Mouse (Mus musculus) thymus, adult 2 months (tissue): ENCODE measurements around the gene Osbpl11. TPM values are rescaled to one million over a fixed set of nuclear protein-coding genes. Genes with fewer than 3 reads are reported as not detected.

Experiments used
- DNase-seq: peaks from one replicate; pipeline ENCODE4 v3.0.0; 2021
- H3K27ac ChIP-seq: fragments of 200-500 bp; 2 replicates; pipeline ENCODE4 v1.5.1; 2012; ENCODE audit warnings: low read length, control low read depth; ENCODE audit not compliant: control insufficient read depth, insufficient read depth
- H3K27me3 ChIP-seq: fragments of 200-500 bp; 2 replicates; pipeline ENCODE4 v1.6.1; 2012; ENCODE audit warnings: mild to moderate bottlenecking, low read length, moderate library complexity, mixed read lengths; ENCODE audit not compliant: control insufficient read depth, insufficient read depth
- H3K36me3 ChIP-seq: fragments of 200-500 bp; 2 replicates; pipeline ENCODE4 v1.6.1; 2012; ENCODE audit warnings: mild to moderate bottlenecking, low read length, moderate library complexity; ENCODE audit not compliant: control insufficient read depth, insufficient read depth
- H3K4me1 ChIP-seq: fragments of 200-500 bp; replicated peaks from 2 replicates; pipeline ENCODE4 v1.6.1; 2012; ENCODE audit warnings: low read length; ENCODE audit not compliant: control insufficient read depth, insufficient read depth
- H3K4me3 ChIP-seq: fragments of 200-500 bp; 2 replicates; pipeline ENCODE4 v1.5.1; 2012; ENCODE audit warnings: mild to moderate bottlenecking, low read length, control low read depth, moderate library complexity; ENCODE audit not compliant: control insufficient read depth, insufficient read depth
- CTCF ChIP-seq: fragments of 200-500 bp; IDR thresholded peaks from 2 replicates; pipeline ENCODE4 v1.5.1; 2012; ENCODE audit warnings: mild to moderate bottlenecking, control low read depth, low read length, moderate library complexity, borderline replicate concordance; ENCODE audit not compliant: control insufficient read depth, poor library complexity, insufficient read depth; ENCODE audit errors: extremely low read depth
- POLR2A ChIP-seq: fragments of 200-500 bp; IDR thresholded peaks from 2 replicates; pipeline ENCODE4 v1.6.1; 2012; ENCODE audit warnings: mild to moderate bottlenecking, low read length, control low read depth, moderate library complexity; ENCODE audit not compliant: control insufficient read depth, poor library complexity, insufficient read depth; ENCODE audit errors: extremely low read depth
- WGBS: fragments of 180-500 bp; shearing (Covaris S2); methylation state at CpG from one replicate; pipeline ENCODE4 v1.1.7; 2018; 5-methylcytosine and 5-hydroxymethylcytosine counted together
- polyA plus RNA-seq: library from polyadenylated mRNA; depleted of rRNA; stranded (reverse); fragments of >200 nt; gene quantifications from 2 replicates; pipeline ENCODE4 v1.2.3, GENCODE M21; 2012

Gene Osbpl11
- polyA plus RNA-seq, 1 experiment: 26.5 TPM

DNA sequence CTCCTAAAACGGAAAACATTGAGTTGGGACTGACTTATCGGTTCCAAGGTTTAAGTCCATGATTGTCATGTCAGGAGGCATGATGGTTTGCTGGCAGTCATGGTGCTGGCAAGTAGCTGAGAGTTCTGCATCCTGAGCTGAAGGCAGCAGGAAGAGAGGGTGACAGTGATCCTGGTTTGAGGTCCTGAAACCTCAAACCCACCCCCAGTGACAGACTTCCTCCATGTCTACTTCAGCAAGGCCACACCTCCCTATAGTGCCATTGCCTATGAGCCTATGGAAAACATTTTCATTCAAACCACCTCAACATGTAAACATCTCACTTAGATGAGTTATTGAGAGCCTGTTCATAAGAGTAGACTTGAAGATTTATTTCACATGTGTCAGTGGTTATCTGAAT, 54.4 kb downstream of the Osbpl11 start:
- Histone ChIP-seq H3K4me1 (no peaks in the 10 kb centered on the region), H3K36me3 (peaks cover 89% of the 10 kb centered on the region), H3K4me3 (no peak overlapping the region), H3K27ac (no peak overlapping the region), H3K27me3 (no peaks in the 10 kb centered on the region)
- TF ChIP-seq POLR2A (no peak), CTCF (no peak)
- DNase-seq: no peak
- 95% methylated on average over 2 of the region's 2 CpGs for WGBS

DNA sequence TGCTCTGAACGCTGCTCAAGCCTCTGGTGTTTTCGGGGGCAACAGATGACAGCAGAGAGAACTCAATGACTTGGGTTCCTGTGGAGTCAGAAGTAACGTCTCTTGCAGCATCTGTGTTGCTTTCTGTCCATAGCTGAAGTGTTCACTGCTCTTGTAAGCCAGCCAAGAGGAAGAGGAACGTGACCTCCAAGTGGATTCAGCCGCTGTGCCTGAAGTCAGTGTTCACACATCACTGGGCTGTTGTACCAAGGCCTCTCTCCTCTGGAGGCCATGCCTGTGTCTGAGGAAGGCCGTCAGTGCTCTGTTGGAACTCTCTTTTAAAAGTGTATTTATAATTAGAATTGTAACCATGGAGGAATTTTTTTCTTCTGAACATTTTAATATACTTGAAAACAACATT, 57.2 kb downstream of the Osbpl11 start:
- Histone ChIP-seq H3K27me3 (no peaks in the 10 kb centered on the region), H3K4me3 (no peak overlapping the region), H3K27ac (no peak overlapping the region), H3K36me3 (peaks cover 64% of the 10 kb centered on the region), H3K4me1 (no peaks in the 10 kb centered on the region)
- WGBS: 90% methylated on average over 6 of the region's 6 CpGs
- no peak for DNase-seq
- TF ChIP-seq CTCF (no peak), POLR2A (no peak)

DNA sequence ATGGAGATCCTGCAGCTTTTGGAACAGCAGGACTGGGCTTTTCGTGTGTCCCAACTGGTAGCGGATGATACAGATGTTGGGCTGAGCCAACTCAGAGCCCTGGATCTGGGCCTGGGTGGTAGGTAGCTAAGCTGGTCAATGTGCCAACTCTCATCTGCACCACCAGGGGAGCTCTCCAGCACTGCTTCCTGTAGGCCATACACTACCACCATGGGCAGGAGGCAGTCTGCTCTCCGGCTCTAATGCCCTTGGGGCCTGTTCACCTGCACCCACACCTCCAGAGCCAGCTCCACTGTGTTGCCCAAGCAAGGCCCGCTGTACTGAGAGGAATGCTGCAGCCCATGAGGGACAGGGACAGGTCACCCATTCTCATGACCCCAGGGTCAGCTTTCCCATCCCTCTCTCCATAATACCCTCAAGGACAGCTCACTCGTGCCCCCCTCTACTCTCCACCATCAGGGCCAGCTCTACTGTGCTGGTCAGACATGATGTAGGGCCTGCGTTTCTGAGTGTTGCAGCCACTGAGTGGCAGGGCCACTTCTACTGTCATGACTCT, 59.3 kb downstream of the Osbpl11 start:
- Histone ChIP-seq H3K4me3 (no peak overlapping the region), H3K27ac (no peak overlapping the region), H3K36me3 (peaks cover 46% of the 10 kb centered on the region), H3K27me3 (no peaks in the 10 kb centered on the region), H3K4me1 (no peaks in the 10 kb centered on the region)
- TF ChIP-seq POLR2A (no peak), CTCF (0 out of 2 replicates have a peak, but pooled peaks have one; percentile 25)
- DNase-seq: peak; percentile 20
- WGBS: 96% methylated on average over 6 of the region's 6 CpGs

DNA sequence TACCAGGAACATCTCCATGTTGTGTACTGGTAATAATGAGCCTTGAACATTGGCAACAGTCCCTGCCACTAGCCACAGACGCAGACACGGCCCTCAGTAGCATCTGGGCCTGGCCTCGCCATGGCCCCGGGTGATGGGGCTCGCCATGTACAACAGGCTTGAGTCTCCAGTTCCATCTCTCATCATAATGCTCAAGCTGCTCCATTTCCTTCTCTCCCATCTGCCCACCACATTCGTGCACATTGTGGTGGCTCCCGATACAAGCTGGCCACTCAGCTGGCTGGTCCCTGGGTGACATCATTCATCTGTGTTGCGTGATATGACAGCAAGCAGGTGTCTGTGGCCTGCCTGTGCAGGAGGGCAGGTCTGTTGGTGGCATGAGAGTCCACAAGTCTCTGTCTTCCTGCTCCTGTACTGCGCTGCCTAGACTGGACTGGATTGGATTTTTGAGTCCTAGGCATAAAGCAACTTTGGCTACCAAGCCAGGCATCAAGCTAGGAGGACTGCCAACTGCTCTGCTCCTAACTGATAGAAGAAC, 60.1 kb downstream of the Osbpl11 start:
- no peak overlapping the region for H3K27ac ChIP-seq
- H3K4me3 ChIP-seq: no peak overlapping the region
- H3K27me3 ChIP-seq: no peaks in the 10 kb centered on the region
- WGBS: 94% methylated on average over 9 of the region's 9 CpGs
- H3K36me3 ChIP-seq: peaks cover 38% of the 10 kb centered on the region
- DNase-seq: no peak
- no peaks in the 10 kb centered on the region for H3K4me1 ChIP-seq
- TF ChIP-seq CTCF: no peak

DNA sequence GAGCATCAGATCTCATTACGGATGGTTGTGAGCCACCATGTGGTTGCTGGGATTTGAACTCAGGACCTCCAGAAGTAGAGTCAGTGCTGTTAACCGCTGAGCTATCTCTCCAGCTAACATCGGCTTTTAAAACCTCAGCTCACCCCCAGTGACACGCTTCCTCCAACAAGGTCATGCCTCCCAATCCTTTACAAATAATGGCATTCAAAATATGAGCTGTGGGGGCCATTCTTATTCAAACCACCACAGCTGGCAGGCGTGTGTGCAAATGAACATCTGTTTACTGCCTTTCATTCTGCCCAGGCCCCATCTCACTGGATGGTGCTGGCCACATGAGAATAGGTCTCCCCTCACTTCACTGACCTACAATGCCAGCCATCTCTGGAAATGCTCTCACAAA, 61.7 kb downstream of the Osbpl11 start:
- 97% methylated on average over 5 of the region's 5 CpGs for WGBS
- DNase-seq: no peak
- no peaks in the 10 kb centered on the region for H3K27me3 ChIP-seq
- H3K4me1 ChIP-seq: no peaks in the 10 kb centered on the region
- TF ChIP-seq CTCF (no peak), POLR2A (no peak)
- H3K4me3 ChIP-seq: no peak overlapping the region
- no peak overlapping the region for H3K27ac ChIP-seq
- peaks cover 24% of the 10 kb centered on the region for H3K36me3 ChIP-seq

DNA sequence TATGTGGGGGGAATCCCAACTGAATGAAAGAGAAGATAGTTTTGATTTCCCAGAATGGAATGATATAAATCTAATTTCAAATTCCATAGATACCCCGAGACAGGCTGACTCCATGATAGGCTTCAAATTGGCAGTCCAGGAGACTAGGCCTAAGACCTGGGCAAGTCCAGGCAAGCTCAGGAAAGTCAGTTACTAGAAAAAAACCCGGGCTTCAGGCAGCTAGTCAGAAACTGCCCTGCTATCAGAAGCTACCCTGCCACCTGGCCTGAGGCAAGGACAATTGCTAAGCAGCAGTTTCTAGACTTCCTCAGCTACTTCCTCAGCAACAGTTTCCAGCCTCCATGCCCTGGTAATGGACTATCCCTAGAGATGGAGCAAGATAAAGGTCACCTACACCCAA, 62.1 kb downstream of the Osbpl11 start:
- DNase-seq: no peak
- Histone ChIP-seq H3K36me3 (peaks cover 19% of the 10 kb centered on the region), H3K4me3 (no peak overlapping the region), H3K27ac (no peak overlapping the region), H3K27me3 (no peaks in the 10 kb centered on the region), H3K4me1 (no peaks in the 10 kb centered on the region; the same call in 1 of the 2 replicates)
- TF ChIP-seq CTCF (no peak), POLR2A (no peak)
- 67% methylated on average over 2 of the region's 2 CpGs for WGBS

DNA sequence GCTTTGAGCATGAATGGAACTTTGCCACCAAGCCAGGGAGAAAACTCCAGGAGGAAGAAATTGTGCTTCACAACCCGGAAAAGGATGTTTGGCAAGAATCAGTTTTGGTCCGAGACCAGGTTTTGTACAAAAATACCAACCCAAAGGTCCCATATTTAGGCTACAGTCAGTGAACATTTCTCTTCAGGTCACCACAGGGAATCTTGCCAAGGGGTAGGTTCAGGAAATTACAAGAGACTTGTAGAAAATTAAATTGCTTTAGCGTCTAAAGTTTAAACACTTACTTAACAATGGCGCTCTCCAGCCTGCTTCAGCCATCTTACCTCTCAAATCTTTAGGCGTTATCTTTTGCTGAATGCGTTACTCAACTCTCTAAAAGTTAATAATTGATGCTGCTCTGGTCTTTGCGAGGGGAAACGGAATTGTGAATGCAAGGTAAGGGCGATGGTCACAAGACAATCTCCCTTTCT, 65.8 kb downstream of the Osbpl11 start:
- Histone ChIP-seq H3K36me3 (no peaks in the 10 kb centered on the region), H3K27ac (no peak overlapping the region), H3K27me3 (no peaks in the 10 kb centered on the region), H3K4me1 (peaks cover 2% of the 10 kb centered on the region; the same call in 1 of the 2 replicates), H3K4me3 (peak overlapping the region; percentile 89)
- TF ChIP-seq CTCF (no peak), POLR2A (no peak)
- WGBS: 3% methylated on average over 9 of the region's 9 CpGs
- no peak for DNase-seq
